Mouse (Mus musculus) testis, adult 10 weeks (tissue): ENCODE measurements around the gene Chrng. TPM values are rescaled to one million over a fixed set of nuclear protein-coding genes. Genes with fewer than 3 reads are reported as not detected.

ENCODE experiments used
- polyA plus RNA-seq: library from polyadenylated mRNA; stranded (reverse); fragments of 350-450 nt; fragmentation: Illumina TruSeq; extraction: RNeasy Lipid Tissue Mini Kit (QIAGEN cat#74804); gene quantifications from one replicate; pipeline ENCODE4 v1.2.3, GENCODE M21; 2014; ENCODE audit warnings: low read depth, low replicate concordance

Chrng gene
- not detected for polyA plus RNA-seq

DNA sequence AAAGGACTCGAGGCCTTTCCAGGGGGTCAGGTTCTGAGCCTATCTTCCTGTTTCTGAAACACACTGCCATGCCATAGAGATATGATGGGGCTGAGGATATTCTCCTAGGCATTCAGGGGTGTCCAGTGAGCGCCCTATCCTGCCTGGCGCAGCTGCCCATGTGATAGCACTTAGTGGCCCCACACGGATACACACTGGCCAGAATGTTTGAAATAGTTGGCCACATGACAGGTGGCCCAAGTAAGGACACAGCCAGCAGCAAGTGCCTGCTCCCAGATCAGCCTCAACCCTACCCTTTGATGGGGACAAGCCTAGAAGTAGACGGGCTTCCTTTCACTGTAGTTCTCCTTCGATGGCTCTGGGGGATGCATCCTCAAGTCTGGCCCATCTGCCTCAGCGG is at the start of gene Chrng:
TSS of gene Chrng (plus strand) at position 193 of the 400 bp plus-strand sequence.

DNA sequence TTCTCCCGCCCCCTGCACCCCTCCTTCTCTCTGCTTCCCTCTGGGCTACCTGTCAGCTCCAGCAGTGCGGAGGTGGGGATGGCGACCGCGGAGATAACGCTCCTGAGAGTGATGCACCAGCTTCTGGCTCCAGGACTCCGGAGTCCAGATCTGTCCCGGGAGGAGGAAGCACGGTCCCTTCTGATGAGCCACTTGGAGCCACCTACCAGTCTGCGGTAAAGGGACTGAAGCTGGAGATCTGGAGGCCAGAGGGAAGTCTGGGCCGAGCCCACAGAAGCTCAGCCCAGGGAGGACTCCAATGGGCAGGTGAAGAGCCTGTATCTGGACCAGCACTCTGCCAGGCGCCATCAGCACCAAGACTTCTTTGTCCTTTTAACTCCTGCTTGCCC is 48.3 kb upstream of the Chrng start, which contains the start of gene Ecel1:
TSS of gene Ecel1 (minus strand) at position 323 of the 389 bp plus-strand sequence.

DNA sequence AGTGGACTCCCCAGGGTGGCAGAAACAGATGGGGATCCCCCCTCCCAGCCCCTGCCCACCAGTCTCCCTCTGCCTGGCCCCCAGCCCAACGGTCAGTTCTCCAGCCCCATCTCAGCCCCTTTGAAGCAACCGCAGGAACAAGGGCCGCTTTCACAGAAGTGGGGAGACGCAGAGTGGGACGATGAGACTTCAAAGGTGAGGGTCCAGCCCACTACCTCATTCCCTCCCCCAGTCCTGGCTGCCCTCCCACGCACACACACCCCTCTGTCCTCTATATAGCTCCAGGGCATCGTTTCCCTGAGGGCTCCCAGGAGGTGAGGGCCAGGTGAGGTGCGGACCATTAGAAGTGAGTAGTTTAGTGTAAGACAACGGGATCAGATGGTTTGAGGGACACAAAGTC is 21.4 kb upstream of the Chrng start, which contains the start of gene Prss56:
TSS of gene Prss56 (plus strand) at position 301 of the 400 bp plus-strand sequence.

DNA sequence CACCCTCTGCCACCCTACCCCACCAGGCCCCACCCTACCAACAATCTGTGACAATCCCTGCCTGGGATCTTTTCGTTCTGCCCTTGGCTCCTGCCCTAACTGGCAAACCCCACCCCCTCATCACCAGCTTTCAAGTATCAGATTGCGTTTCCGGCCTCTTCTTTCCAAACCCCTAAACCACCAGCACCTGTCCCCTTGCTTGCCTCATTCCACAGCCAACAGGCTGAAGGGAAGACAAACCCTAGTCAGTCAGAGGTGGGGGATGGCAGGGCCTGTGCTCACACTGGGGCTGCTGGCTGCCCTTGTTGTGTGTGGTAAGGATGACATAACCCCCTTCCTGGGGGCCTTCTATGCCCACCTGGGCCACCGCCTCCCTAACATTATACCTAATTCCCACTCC is 14.0 kb upstream of the Chrng start, which contains the start of gene Chrnd:
TSS of gene Chrnd (plus strand) at position 179 of the 400 bp plus-strand sequence.

DNA sequence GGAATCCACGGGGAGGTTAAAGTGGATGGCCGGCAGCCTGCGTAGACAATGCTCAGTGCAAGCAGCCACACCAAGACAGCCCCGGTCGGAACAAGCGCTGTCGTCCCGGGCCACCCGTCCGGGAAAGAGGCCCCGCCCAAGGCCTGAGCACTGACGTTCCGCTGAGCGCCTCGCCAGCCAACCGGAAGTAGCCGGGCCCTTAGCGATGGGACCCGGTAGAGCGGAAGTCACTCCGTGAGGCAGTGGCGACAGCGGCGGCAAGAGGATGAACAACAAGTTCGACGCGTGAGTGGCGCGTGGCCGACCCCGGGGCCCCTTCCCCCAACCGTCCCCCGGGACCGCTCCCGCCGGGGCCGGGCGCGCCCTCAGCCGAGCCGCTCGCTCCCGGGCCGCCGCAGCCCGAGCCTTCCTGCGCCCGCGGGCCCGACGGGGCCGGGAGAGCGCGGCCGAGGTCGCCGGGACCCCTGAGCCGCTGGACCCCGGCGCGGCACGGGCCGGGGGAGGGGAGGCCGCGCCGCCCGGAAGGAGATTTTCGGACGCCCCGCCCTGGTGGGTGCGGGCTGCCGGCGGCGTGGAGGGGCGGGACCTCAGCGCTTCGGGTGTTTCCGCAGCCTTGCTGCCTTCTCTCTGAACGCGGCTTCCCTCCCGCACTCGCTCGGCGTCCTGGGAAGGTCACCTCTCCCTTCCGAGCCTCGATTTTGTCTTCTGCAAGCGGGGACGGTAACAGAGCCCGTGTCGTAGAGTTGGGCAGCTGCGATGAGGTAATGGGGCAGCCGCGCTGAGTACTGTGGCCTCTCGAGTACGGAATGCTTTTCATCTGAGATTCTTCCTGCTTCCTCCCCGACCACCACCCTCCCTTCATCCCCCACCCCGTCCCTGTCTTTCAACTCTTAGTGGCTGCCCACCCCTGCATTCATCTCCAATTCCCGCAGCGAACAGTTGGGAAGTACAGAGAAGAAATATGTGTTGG is 9.6 kb downstream of the Chrng start, which contains the start of gene Eif4e2:
TSS of gene Eif4e2 (plus strand) at position 180 of the 970 bp plus-strand sequence.

Other genes starting within 250 kb of the Chrng start
- gene Alppl2, start 114.7 kb upstream of the Chrng start, polyA plus RNA-seq, result 0.27 TPM
- gene Alpi, start 103.1 kb upstream of the Chrng start, polyA plus RNA-seq, result not detected
- gene Akp3, start 79.7 kb upstream of the Chrng start, polyA plus RNA-seq, result 0.20 TPM
- gene Ecel1, start 48.1 kb upstream of the Chrng start, polyA plus RNA-seq, result not detected
- 0.21 TPM for gene Prss56, start 21.3 kb upstream of the Chrng start, polyA plus RNA-seq
- gene Chrnd, start 14.1 kb upstream of the Chrng start, polyA plus RNA-seq, result not detected
- gene Eif4e2, start 9.3 kb downstream of the Chrng start, polyA plus RNA-seq, result 106 TPM
- gene Efhd1, start 59.7 kb downstream of the Chrng start, polyA plus RNA-seq, result 550 TPM
- 72.2 TPM for gene Gigyf2, start 122.3 kb downstream of the Chrng start, polyA plus RNA-seq
- 0.17 TPM for gene Kcnj13, start 190.1 kb downstream of the Chrng start, polyA plus RNA-seq